Mouse (Mus musculus): ENCODE data around the gene Serpinb7.

DNA sequence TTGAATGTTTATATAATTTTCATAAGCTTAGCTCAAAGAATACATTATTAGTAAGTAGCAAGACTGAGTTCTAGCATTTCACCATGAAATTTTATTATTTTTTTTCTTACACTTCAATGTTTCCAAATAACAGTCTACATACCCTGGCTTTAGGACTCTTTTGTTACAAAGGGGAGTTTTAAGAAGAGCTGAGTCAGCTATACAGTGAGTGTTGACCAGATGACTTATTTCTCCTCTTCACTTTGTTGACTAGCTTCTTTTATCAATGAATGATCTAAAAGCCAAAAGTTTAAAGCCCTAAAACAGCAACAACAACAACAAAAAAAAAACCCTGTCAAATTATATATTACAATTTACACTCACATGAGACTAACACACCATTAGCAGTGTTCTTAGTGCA is 31.8 kb downstream of the Serpinb7 start:
- no peak for TF ChIP-seq CTCF (IDR thresholded peaks at IDR 0.05; ENCODE audit: low read depth)
- no peak for TF ChIP-seq EP300 (optimal IDR thresholded peaks at IDR 0.05)

Measured in stomach, postnatal 0 days (tissue).